Mouse (Mus musculus): ENCODE results near the gene Tspan13. TPM values are rescaled to one million over a fixed set of nuclear protein-coding genes. Genes with fewer than 3 reads are reported as not detected.

The Tspan13 gene
- polyA plus RNA-seq, 1 experiment: 56.8 TPM

DNA sequence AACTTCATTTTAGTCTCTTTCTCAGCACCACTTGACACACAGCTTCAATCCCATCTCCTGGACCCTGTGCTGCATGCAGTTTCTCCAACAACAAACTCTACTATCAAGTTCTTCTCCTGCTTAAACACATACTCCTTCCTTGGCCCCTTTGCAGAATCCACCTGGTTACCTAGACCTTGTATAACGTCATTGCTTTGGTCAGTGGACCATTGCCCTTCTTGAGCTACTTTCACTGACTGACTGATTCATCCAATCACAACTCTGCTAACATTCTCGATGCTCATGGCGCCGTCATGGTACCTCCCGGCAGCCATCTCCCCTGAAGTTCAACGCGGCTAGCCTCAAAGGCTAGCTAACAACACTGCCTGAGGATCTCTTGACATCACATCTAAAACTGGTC is 6.2 kb downstream of the Tspan13 start:
- Histone ChIP-seq H3K27me3 (replicated peaks) (no peaks in the 10 kb centered on the region), H3K9me3 (no peaks in the 10 kb centered on the region; the same call in 1 of the 2 replicates), H3K4me1 (peaks cover 57% of the 10 kb centered on the region), H3K4me3 (replicated peaks) (no peak overlapping the region), H3K36me3 (replicated peaks; ENCODE audit: low read length) (peaks cover 27% of the 10 kb centered on the region)
- no peak for TF ChIP-seq GATA1 (IDR thresholded peaks at IDR 0.05; ENCODE audit: borderline replicate concordance, low read length)
- TF ChIP-seq FLI1 (IDR thresholded peaks at IDR 0.05; ENCODE audit: low read length): no peak

DNA sequence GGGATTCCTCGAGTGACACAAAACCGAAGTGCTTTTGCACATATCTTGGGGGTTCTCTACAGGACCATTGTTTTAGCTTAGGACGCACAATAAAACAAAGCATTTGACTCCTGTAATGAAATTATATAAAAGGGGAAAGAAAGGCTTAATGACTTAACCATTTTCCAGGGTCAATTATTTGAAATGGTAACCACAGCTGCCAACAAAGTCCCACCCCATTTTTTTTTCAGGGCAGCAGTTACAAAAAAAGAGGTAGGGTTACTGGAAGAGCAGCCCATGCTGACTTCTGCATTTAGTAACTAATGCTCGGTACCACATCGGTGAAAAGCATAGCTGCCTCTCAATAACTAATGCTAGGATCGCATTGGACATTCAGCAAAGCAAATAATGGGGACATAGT is 6.8 kb downstream of the Tspan13 start:
- H3K4me1 ChIP-seq: peaks cover 57% of the 10 kb centered on the region
- peaks cover 27% of the 10 kb centered on the region for H3K36me3 ChIP-seq (replicated peaks; ENCODE audit: low read length)
- TF ChIP-seq GATA1 (IDR thresholded peaks at IDR 0.05; ENCODE audit: borderline replicate concordance, low read length) (no peak), FLI1 (IDR thresholded peaks at IDR 0.05; ENCODE audit: low read length) (no peak)
- no peaks in the 10 kb centered on the region; the same call in 1 of the 2 replicates for H3K9me3 ChIP-seq
- no peaks in the 10 kb centered on the region for H3K27me3 ChIP-seq (replicated peaks)
- no peak overlapping the region for H3K4me3 ChIP-seq (replicated peaks)

DNA sequence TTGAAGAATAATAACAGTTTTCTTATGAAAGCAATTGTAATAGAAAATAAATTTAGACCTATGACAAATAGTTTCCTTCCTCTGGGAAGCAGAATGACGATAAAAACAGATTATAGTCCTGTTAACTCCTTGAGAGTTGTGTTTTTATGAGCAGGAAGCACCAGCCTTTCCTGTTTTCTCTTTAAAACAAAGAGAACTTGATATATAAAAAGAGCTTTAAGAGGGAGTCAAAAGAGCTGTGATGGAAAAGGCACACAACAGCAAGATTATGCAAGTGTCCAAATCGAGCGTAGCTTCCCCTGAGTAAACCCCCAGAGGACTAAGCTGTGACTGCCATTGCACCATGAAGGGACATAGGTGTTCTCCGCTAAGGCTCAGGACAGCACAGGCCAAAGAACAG is 9.9 kb downstream of the Tspan13 start:
- TF ChIP-seq GATA1 (IDR thresholded peaks at IDR 0.05; ENCODE audit: borderline replicate concordance, low read length) (no peak), FLI1 (IDR thresholded peaks at IDR 0.05; ENCODE audit: low read length) (no peak)
- Histone ChIP-seq H3K9me3 (no peaks in the 10 kb centered on the region; the same call in 1 of the 2 replicates), H3K27me3 (replicated peaks) (no peaks in the 10 kb centered on the region), H3K4me1 (peaks cover 71% of the 10 kb centered on the region), H3K4me3 (replicated peaks) (peak overlapping the region; percentile 70), H3K36me3 (replicated peaks; ENCODE audit: low read length) (peaks cover 27% of the 10 kb centered on the region)

- H3K4me1 ChIP-seq: peaks cover 61% of the 10 kb centered on the region
- no peaks in the 10 kb centered on the region; the same call in 1 of the 2 replicates for H3K9me3 ChIP-seq
- no peak for TF ChIP-seq FLI1 (IDR thresholded peaks at IDR 0.05; ENCODE audit: low read length)
- TF ChIP-seq GATA1 (IDR thresholded peaks at IDR 0.05; ENCODE audit: borderline replicate concordance, low read length): no peak
- H3K36me3 ChIP-seq (replicated peaks; ENCODE audit: low read length): peaks cover 15% of the 10 kb centered on the region
- no peaks in the 10 kb centered on the region for H3K27me3 ChIP-seq (replicated peaks)
- no peak overlapping the region for H3K4me3 ChIP-seq (replicated peaks)
Observed at GRCm38 (mm10) chr12:36030660-36031363, 11.5 kb downstream of the Tspan13 start.

DNA sequence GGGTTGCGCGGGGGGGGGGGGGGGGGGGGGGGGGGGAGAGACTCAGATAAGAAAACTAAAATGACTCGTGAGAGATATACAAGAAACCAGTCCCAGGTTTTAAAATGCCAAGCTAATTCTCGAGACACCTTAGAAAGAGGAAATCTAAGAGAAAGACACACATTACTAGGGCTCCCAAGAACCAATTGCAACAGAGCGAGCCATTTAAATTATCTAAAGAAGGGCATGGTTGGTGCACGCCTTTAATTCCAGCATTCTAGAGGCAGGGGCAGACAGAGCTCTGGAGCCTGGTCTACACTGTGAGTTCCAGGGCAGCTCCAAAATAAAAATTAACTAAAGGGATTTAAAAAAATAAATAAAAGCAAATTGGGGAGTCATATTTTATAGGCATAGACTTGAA is 12.6 kb downstream of the Tspan13 start:
- H3K36me3 ChIP-seq (replicated peaks; ENCODE audit: low read length): peaks cover 14% of the 10 kb centered on the region
- TF ChIP-seq GATA1 (IDR thresholded peaks at IDR 0.05; ENCODE audit: borderline replicate concordance, low read length) (no peak), FLI1 (IDR thresholded peaks at IDR 0.05; ENCODE audit: low read length) (no peak)
- no peaks in the 10 kb centered on the region for H3K27me3 ChIP-seq (replicated peaks)
- no peak overlapping the region for H3K4me3 ChIP-seq (replicated peaks)
- no peaks in the 10 kb centered on the region; the same call in 1 of the 2 replicates for H3K9me3 ChIP-seq
- peaks cover 53% of the 10 kb centered on the region for H3K4me1 ChIP-seq

DNA sequence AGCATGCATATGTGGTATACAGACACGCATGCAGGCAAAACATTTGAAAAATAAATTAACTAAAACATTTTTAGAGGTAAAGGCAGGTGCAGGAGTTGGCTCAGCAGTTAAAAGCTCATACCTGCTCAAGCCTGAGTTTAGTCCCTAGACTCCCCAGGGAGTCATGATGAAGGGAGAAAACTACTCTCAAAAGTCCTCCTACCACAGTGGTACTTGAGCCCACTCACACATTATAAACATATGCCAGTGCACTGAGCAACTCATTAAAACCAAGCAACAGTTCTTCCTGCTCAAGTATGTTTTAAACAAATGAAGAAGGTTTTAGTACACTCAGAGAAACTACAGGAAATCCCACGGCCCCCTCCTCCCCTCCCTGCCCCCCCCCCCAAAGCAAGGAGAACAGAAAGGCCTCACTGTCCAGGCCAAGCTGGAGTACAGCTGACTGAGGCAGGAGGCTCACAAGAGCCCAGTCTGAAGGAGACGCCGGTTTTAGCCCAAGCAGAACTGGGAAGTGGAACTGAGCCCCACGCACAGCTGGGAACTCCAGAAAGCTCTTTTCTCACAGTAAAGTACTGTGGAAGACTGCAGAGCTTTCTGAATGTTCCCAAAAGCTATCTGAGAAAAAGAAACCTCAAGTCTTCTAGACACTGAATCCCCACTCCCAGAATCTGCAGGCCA is 13.2 kb downstream of the Tspan13 start:
- peak overlapping the region; percentile 42 for H3K4me3 ChIP-seq (replicated peaks)
- no peak for TF ChIP-seq FLI1 (IDR thresholded peaks at IDR 0.05; ENCODE audit: low read length)
- no peak for TF ChIP-seq GATA1 (IDR thresholded peaks at IDR 0.05; ENCODE audit: borderline replicate concordance, low read length)
- H3K9me3 ChIP-seq: no peaks in the 10 kb centered on the region; the same call in 1 of the 2 replicates
- no peaks in the 10 kb centered on the region for H3K27me3 ChIP-seq (replicated peaks)
- peaks cover 10% of the 10 kb centered on the region for H3K36me3 ChIP-seq (replicated peaks; ENCODE audit: low read length)
- H3K4me1 ChIP-seq: peaks cover 51% of the 10 kb centered on the region

DNA sequence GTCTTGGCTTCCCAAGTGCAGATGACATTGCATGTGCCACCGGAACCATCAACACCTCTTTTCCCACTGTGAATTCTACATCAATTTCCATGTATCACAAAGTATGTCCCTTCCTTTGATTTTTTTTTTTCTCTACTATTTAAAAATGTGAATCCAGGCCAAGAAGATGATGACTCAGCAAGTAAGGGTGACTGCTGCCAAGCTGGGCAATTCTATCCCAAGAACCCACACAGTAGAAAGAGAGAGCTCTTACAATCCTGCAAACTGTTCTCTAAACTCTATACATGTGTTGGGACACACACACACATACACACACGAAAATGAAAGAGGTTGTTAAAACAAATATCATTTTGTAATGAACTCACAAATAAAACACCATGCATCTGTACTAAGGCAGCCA is 15.1 kb downstream of the Tspan13 start:
- no peaks in the 10 kb centered on the region for H3K9me3 ChIP-seq
- no peaks in the 10 kb centered on the region for H3K27me3 ChIP-seq (replicated peaks)
- H3K4me3 ChIP-seq (replicated peaks): no peak overlapping the region
- TF ChIP-seq GATA1 (IDR thresholded peaks at IDR 0.05; ENCODE audit: borderline replicate concordance, low read length): no peak
- TF ChIP-seq FLI1 (IDR thresholded peaks at IDR 0.05; ENCODE audit: low read length): no peak
- H3K36me3 ChIP-seq (replicated peaks; ENCODE audit: low read length): no peaks in the 10 kb centered on the region
- H3K4me1 ChIP-seq: peaks cover 52% of the 10 kb centered on the region

- Histone ChIP-seq H3K9me3 (no peaks in the 10 kb centered on the region), H3K36me3 (replicated peaks; ENCODE audit: low read length) (peaks cover 2% of the 10 kb centered on the region), H3K4me1 (peaks cover 50% of the 10 kb centered on the region), H3K4me3 (replicated peaks) (no peak overlapping the region), H3K27me3 (replicated peaks) (no peaks in the 10 kb centered on the region)
- TF ChIP-seq FLI1 (IDR thresholded peaks at IDR 0.05; ENCODE audit: low read length) (no peak), GATA1 (IDR thresholded peaks at IDR 0.05; ENCODE audit: borderline replicate concordance, low read length) (no peak)
Observed at GRCm38 (mm10) chr12:36026126-36026525, 16.2 kb downstream of the Tspan13 start.

- Histone ChIP-seq H3K27me3 (replicated peaks) (no peaks in the 10 kb centered on the region), H3K36me3 (replicated peaks; ENCODE audit: low read length) (peaks cover 37% of the 10 kb centered on the region), H3K9me3 (no peaks in the 10 kb centered on the region; the same call in 1 of the 2 replicates), H3K4me3 (replicated peaks) (no peak overlapping the region), H3K4me1 (peaks cover 33% of the 10 kb centered on the region)
- no peak for TF ChIP-seq GATA1 (IDR thresholded peaks at IDR 0.05; ENCODE audit: borderline replicate concordance, low read length)
- TF ChIP-seq FLI1 (IDR thresholded peaks at IDR 0.05; ENCODE audit: low read length): no peak
Observed at GRCm38 (mm10) chr12:36020710-36021109, 21.6 kb downstream of the Tspan13 start.

GRCm38 (mm10) chr12:36020081-36020480 is 22.2 kb downstream of the Tspan13 start:
- TF ChIP-seq GATA1 (IDR thresholded peaks at IDR 0.05; ENCODE audit: borderline replicate concordance, low read length) (no peak), FLI1 (IDR thresholded peaks at IDR 0.05; ENCODE audit: low read length) (no peak)

More at GRCm38 (mm10) chr12:36020081-36020480, 22.2 kb downstream of the Tspan13 start:
- no peak overlapping the region for H3K4me3 ChIP-seq (replicated peaks)
- no peaks in the 10 kb centered on the region for H3K27me3 ChIP-seq (replicated peaks)
- peaks cover 43% of the 10 kb centered on the region for H3K36me3 ChIP-seq (replicated peaks; ENCODE audit: low read length)
- peaks cover 33% of the 10 kb centered on the region for H3K4me1 ChIP-seq
- no peaks in the 10 kb centered on the region; the same call in 1 of the 2 replicates for H3K9me3 ChIP-seq
